Mouse (Mus musculus) layer of hippocampus, adult 9-10 months (tissue): ENCODE measurements around the gene Tnrc6b.
A peak's percentile ranks its signal among the peaks of the same experiment; 100 is the strongest.
"Not testable (repeated sequence)": the region's sequence is repeated elsewhere in the genome, so short reads cannot be mapped to it uniquely, and the experiment has no call there.

Source experiments
- DNase-seq: peaks from one replicate; pipeline ENCODE4 v3.0.0; 2022; ENCODE audit warnings: low spot score

Tnrc6b gene

GRCm38 (mm10) chr15:80702910-80703309, 8.2 kb upstream of the Tnrc6b start:
- no peak for DNase-seq

GRCm38 (mm10) chr15:80703495-80703894, 7.6 kb upstream of the Tnrc6b start:
- DNase-seq: no peak

- DNase-seq: no peak
Observed at GRCm38 (mm10) chr15:80704267-80704666, 6.8 kb upstream of the Tnrc6b start.

GRCm38 (mm10) chr15:80705828-80706549, 5.1 kb upstream of the Tnrc6b start:
- DNase-seq: peak; percentile 69

GRCm38 (mm10) chr15:80706596-80706995, 4.5 kb upstream of the Tnrc6b start:
- no peak for DNase-seq

- no peak for DNase-seq
Observed at GRCm38 (mm10) chr15:80707088-80707487, 4.0 kb upstream of the Tnrc6b start.

- DNase-seq: no peak
Observed at GRCm38 (mm10) chr15:80709593-80709992, 1.5 kb upstream of the Tnrc6b start.

- no peak for DNase-seq
Observed at GRCm38 (mm10) chr15:80710257-80710607, 881 bp upstream of the Tnrc6b start.

- DNase-seq: no peak
Observed at GRCm38 (mm10) chr15:80711401-80712151, 463 bp downstream of the Tnrc6b start.

GRCm38 (mm10) chr15:80714299-80714698, 3.2 kb downstream of the Tnrc6b start:
- no peak for DNase-seq

- DNase-seq: no peak
Observed at GRCm38 (mm10) chr15:80716631-80717135, 5.6 kb downstream of the Tnrc6b start.

- DNase-seq: no peak
Observed at GRCm38 (mm10) chr15:80717431-80717830, 6.3 kb downstream of the Tnrc6b start.

- no peak for DNase-seq
Observed at GRCm38 (mm10) chr15:80720249-80720648, 9.1 kb downstream of the Tnrc6b start.

- no peak for DNase-seq
Observed at GRCm38 (mm10) chr15:80721861-80722260, 10.7 kb downstream of the Tnrc6b start.

GRCm38 (mm10) chr15:80722366-80722765, 11.3 kb downstream of the Tnrc6b start:
- no peak for DNase-seq

GRCm38 (mm10) chr15:80729477-80729876, 18.4 kb downstream of the Tnrc6b start:
- DNase-seq: no peak

GRCm38 (mm10) chr15:80731043-80731442, 19.9 kb downstream of the Tnrc6b start:
- no peak for DNase-seq

GRCm38 (mm10) chr15:80731511-80731910, 20.4 kb downstream of the Tnrc6b start:
- DNase-seq: no peak

GRCm38 (mm10) chr15:80732266-80733030, 21.3 kb downstream of the Tnrc6b start:
- no peak for DNase-seq

GRCm38 (mm10) chr15:80735300-80735699, 24.2 kb downstream of the Tnrc6b start:
- no peak for DNase-seq

GRCm38 (mm10) chr15:80735708-80736107, 24.6 kb downstream of the Tnrc6b start:
- DNase-seq: not testable (repeated sequence)

GRCm38 (mm10) chr15:80736553-80736952, 25.4 kb downstream of the Tnrc6b start:
- DNase-seq: no peak

- no peak for DNase-seq
Observed at GRCm38 (mm10) chr15:80738244-80738643, 27.1 kb downstream of the Tnrc6b start.
